Mouse (Mus musculus): ENCODE results near the gene Srpr. TPM values are rescaled to one million over a fixed set of nuclear protein-coding genes. Genes with fewer than 3 reads are reported as not detected.

The Srpr gene
- total RNA-seq, 2 experiments from 2014 or later, result 128 to 136 TPM

DNA sequence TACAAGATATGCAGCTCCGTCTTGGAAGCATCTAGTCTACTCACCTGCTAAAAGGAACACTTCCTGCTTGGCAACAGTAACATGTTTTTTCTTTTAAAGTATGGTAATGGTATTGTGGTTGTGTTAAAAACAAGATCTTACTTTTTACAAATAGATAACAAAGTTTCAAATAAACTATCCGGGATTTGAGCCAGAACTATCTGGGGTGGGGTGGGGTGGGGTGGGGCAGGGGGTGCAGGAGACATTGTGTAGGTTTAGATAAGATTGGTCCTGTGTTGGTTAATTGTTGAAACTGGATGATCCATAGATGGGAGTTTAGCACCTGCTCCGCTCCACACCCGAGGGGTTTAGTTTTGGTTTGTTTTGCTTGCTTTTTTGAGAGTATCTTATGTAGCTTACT is 62.4 kb downstream of the Srpr start:
- no peak for DNase-seq

DNA sequence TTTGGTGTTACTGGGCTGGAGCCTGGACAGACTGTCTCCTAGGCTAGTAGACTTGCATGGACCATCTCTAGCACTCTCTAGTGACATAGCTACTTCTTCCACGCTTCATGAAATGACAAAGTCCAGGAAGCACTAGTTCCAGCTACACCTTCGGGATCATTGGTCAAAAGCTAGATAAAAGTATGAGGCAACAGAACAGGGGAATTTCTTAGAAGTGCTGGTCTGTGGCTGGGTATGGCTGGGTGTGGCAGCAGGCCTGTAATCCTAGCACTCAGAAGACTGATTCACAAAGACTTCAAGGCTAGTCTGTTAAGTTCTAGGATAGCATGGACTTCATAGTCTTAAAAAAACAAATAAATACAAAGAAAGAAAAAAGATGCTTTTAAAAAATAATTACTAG is 63.5 kb downstream of the Srpr start:
- DNase-seq, result no peak

DNA sequence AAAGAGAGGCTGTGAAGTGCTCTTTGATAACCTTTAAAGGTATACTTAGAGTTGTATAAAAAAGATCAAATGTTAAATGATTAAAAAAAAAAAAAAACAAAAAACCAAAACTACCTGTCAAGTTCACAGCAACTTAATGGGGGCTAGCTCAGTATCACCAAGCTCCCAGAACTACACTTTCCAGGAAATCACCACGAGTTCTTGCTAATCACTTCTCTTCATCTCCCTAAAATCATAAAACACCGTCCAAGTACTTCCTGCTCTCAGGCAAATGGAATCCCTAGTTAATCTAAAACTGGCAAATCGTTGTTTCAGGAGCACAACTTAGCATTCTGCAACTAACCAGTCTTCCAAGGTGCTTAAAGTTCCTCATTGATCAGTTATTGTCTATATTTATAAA is 64.5 kb downstream of the Srpr start:
- DNase-seq, result no peak

DNA sequence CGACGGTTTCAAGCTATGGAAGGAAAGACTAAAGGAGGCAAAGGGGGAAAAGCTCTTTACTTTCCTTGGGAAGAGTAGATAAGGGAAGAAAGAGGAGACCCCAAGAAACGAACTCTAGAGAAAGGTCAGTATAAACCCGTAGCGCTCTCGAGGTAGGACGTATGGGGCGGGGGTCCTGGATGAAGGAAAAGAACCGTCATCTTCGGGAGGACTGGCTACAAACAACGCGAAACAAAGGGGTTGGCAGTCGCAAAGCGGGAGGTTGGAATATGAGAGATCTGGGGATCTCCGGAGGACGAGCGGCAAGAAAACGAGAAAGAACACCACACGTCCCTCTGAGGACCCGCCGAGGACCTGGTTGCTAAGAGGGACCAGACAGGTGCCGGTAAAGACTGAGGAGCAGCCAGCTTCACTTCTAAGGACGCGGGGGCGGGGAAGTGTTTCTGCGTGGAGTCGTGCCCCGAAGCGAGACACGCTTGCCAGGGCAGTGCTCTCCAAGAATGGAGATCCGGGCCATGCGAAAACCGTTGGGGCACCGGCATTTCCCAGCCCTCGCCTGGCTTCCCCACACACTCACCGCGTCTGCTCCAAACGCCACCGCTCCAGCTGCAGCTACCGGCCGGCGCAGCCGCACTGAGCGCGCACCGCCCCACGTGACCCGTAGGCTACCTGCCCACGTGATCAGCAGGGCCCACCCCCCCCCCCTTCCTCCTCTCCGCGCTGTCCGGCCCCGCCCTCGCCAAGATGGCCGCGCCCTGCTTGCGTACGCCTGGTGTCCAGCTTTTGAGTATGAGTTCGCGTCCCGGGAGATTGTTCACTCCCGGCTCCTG is 67.4 kb downstream of the Srpr start, which contains the start of the genes Fam118b and Rpusd4:
Fam118b (minus strand) TSS at position 660 of the 830 bp plus-strand sequence.
Rpusd4 (plus strand) TSS at position 720 of the 830 bp plus-strand sequence.
- DNase-seq, result peak; percentile 95

DNA sequence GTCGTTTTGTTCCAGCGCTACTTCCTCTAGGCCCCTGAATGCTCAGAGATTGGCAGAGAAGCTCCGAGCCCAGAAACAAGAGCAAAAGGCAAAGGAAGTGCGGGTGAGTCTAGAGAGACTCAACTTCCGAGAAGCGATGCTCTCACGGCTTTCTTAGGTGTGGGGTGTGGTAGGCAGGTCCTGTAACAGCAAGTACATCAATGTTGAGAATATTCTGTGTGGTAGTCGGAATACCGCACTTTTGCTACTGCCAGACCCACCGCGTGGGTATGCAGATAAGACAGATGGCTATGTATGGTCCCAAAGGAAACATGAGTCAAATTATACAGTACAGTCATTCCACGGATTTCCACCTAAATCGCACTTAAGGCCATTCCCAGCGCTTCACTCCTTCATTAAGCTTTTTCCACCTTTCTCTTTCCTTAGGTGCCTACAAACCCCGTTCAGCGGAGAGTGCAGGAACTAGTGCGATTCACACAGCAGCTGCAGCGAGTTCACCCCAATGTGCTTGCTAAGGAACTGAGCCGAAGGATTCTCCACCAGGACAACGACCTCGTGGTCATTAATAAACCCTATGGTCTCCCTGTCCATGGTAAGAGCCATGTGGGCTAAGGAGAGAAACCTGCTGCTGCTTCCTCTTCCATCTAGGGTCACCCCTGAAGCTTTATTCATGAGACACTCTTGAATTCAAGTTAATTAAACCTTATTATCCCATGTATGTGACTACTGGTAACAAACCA is 68.2 kb downstream of the Srpr start:
- no peak for DNase-seq

DNA sequence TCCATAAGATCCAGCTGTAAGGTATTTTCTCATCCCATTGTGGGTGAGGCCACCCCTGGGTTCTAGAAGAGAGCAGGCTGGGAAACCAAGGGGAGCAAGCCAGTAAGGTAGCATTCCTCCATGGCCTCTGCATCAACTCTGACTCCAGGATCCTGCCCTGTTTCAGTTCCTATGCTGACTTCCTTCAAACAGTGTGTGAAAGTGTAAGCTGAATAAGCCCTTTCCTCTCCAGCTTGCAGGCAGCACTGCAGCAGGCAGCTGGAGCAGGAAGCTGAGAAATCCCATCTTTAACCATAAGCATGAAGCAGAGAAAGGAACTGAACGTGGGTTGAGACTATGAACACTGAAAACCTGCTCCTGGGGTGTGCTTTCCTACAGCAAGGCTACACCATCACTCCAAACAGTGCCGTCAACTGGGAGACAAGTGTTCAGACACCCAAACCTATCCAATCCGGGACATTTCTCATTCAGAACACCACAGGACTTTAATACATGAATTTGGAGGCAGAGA is 77.9 kb downstream of the Srpr start:
- DNase-seq, result no peak

DNA sequence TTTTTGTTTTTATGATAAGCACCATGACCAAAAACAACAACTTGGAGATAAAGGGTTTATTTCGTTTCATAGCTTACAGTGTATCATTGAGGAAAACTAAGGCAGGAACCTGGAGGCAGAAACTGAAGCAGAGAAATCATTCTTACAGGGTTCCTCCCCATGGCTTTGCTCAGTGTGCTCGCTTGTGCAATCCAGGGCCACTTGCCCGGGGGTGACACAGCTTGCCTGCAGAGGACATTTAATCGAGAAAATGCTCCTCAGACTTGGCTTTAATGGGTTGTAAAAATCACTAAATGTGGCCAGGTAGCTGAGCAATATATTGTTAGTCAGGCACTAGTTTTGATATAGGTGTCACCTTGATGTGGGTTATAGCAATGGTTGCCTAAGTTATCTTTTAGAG is 78.5 kb downstream of the Srpr start:
- peak; percentile 35 for DNase-seq

DNA sequence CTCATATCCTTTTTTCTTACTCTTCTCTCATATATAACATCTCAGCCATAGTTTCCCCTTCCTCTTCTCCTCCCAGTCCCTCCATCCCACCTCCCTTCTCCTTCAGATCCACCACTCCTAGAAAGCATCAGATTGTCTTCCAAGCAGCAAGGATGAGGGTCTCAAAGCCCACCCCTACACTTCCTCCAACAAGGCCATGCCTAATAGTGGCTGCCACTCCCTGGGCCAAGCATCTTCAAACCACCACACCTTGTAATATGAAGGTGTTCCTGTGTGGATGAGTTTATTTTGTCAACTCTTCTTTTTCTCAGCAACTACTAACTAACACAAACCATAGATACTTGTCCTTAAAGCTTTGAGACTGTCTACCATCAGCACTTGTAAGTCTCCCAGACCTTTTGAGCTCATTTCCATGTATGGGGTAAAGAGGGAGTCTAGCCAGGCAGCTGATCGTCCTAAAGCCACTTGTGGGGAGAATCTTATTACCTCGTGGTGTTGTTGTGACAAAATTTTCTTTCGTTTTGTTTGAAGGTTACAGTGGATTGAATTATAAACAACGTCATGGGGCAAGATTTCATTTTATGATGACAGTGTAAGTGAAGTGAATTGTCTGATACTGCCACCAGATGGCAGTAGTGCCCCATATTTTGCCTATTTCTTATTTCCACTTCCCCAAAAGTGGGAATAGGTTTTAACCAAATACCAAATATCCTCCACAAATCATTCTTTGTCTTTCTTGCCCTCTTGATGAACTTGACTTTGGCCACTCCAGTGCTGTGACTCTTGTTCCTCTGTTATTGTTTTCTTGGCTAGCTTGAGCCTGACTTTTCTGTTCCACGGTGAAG is 82.3 kb downstream of the Srpr start:
- DNase-seq, result peak; percentile 70

DNA sequence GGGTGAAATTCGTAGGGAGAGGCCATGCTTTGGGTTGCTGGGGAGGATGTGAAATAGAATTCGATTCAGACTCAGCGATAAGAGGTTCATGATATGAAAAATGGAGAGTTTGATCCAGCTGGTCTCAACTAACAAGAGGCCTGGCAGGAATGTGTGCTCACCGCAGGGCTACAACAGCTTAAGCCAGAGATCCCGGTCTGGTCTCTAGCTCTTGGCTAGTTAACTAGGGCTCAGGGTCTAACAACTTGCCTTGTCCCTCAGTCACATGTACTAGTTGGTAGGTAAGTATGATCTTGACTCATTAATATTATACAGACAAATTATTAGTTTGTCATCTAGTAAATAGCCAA is 82.9 kb downstream of the Srpr start:
- DNase-seq, result no peak

DNA sequence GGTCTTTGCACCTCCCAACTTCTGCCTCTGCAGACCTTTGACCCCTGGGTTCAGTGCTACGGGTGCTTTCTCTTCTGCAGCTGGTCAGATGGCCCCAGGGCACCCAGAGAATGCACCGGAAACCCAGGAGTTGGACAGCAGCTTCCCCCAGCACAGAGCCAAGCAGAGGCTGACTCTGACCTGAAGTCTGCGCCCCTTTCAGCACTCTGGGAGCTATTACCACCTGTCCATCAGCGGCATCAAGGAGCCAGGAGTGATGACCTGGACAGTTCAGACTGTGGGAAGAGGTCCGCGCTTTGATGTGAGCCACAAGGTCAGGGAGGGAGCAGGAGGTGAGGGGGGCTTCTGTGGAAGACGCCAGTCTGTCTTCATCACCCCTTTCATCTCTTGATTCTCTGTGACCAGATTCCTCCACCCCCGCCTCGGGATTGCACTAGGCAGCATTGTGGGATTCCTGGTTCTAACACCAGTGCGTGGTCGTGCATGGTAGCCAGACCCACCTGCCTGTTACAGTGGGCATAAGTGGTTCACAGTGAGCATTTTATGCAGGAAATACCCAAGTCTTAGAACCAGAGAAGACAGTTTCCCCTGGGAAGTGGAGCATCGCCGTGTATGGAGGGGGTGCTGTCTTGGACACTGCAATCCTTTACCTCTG is 83.6 kb downstream of the Srpr start:
- no peak for DNase-seq

DNA sequence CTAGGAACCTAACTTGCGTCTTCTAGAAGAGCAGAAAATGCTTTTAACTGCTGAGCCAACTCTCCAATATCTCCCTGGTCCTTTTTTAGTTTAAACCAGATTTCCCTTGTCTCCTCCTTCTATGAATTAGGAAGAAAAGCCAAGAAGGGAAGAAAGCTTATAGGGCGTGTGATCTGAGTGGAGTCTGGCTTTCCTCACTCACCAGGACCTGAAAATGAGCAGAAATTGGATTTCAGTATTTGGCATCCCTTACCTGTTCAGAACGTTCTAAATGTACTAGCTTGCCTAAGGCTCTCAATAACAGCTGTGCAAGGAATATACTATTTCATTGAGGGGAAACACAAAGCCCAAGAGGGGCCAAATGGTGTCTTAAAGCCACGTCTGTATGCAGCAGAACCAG is 84.4 kb downstream of the Srpr start:
- no peak for DNase-seq

DNA sequence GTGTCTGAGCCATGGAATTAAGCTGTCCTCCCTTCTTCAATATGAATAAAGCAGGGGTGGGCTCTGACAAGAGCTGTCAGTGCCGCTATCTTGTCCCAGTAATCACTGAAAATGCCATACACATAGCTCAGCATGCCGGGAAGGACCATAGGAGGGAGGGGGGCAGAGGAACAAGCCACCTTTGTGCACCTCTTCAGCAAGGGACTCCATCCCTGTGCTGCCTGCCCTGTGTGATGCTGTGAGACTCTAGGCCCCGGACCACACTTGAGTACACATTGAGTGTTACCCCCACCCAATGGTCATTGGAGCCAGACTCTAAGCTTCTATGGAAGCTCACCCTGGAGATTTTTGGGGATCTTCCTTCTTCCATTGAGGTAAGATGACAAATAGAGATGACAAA is 86.4 kb downstream of the Srpr start:
- no peak for DNase-seq

DNA sequence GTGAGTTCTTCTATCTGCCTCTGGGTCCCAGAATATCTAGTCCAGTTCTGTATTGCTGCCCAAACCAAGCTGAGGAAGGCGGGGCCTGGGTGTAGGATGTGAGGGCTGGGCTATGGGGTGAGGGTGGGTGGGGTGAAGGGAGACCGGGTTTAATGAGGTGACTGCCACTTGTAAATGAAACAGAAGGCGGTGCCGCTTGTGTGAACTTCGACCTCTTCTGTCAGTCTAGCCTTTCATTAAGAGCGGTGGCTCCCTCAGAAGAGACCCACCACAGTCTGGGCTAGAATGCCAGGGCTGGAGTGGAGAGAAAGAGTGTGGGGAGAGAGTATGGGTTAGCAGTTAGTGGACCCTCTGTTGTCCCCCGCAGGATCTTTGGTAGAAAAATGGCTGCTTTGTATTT is 90.0 kb downstream of the Srpr start:
- no peak for DNase-seq

DNA sequence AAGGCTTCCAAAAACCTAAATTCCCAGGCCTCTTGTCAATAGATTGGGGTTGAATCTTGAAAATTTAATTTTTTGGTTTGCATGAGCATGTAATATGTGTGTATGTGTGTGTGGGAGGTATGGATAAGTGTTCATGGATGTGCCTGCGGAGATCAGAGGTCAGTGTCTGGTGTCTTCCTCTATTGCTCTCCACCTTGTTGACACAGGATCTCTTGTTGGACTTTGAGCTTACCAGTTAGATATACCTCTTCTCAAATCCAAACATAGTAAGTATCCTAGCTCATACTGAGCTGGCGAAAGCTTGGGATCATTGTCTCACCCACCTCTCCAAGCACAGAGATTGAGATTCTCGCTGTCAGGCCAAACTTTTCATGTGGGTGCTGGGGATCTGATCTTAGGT is 90.4 kb downstream of the Srpr start:
- no peak for DNase-seq

DNA sequence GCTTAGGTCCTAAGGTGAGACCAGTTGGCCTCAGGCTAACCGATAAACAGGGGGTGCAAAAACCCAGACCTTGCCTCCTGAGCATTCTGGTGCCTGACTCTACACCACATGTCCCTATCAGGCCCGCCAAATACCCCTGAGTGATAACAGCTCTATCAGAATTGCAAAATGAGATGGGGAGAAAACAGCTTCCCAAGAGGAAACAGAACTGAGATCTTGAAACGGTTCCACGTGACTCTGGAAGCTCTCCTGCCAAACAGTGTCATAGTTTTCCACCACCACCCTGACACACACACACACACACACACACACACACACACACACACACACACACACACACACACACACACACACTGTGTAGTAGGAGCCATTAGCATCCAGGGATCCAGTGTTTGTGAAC is 90.9 kb downstream of the Srpr start:
- DNase-seq, result no peak

DNA sequence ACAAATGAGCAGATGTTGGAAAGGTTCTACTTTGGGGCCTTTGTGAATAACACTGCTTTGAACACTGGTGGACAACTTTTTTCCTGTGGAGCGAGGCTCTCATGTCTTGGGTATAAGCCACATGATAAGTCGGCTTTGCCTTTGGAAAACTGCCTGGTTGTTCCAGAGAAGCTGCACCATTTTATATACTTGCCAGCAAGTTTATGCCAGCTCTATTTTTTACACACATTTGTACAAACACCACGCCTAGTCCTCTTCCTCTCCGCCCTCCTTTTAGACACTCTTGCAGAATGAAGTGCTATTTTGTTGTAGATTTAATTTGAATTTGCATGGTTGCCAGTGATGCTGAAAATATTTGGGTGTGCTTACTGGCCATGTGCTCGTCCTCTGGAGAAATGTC is 93.5 kb downstream of the Srpr start:
- no peak for DNase-seq

Other genes with a start within 250 kb of the Srpr start
- 10 to 100 TPM; 39.2 to 40.2 TPM for gene St3gal4, start 80.9 kb upstream of the Srpr start, total RNA-seq (2021)
- gene Dcps, start 24.1 kb upstream of the Srpr start, total RNA-seq (2021), result 10 to 100 TPM; 25.3 to 29.3 TPM
- 1 to 10 TPM; 8.0 to 8.4 TPM for gene Tirap, start 116 bp downstream of the Srpr start, total RNA-seq (2021)
- 100 to 1,000 TPM in 1 of 2 experiments, 10 to 100 TPM in 1; 93.6 to 102 TPM for gene Foxred1, start 10.9 kb downstream of the Srpr start, total RNA-seq (2021)
- gene Fam118b, start 67.6 kb downstream of the Srpr start, total RNA-seq (2021), result 10 to 100 TPM; 11.3 TPM
- gene Rpusd4, start 67.7 kb downstream of the Srpr start, total RNA-seq (2021), result 10 to 100 TPM; 15.3 to 17.1 TPM
- 10 to 100 TPM; 24.8 to 32.4 TPM for gene Cdon, start 221.0 kb downstream of the Srpr start, total RNA-seq (2021)

Measured in adrenal gland, postnatal 10 days (tissue).